Mouse (Mus musculus): ENCODE measurements around the gene Npr2.

GRCm38 (mm10) chr4:43620146-43620778 is 11.5 kb upstream of the Npr2 start:
- TF ChIP-seq CTCF (IDR thresholded peaks at IDR 0.05; ENCODE audit: low read depth, low read length): no peak
- no peak for TF ChIP-seq POLR2A (IDR thresholded peaks at IDR 0.05; ENCODE audit: extremely low read depth, insufficient read depth, low read length)
